Mouse (Mus musculus): ENCODE data around the gene Rpl5.
"Not testable (repeated sequence)": the region's sequence is repeated elsewhere in the genome, so short reads cannot be mapped to it uniquely, and the experiment has no call there.

The Rpl5 gene

DNA sequence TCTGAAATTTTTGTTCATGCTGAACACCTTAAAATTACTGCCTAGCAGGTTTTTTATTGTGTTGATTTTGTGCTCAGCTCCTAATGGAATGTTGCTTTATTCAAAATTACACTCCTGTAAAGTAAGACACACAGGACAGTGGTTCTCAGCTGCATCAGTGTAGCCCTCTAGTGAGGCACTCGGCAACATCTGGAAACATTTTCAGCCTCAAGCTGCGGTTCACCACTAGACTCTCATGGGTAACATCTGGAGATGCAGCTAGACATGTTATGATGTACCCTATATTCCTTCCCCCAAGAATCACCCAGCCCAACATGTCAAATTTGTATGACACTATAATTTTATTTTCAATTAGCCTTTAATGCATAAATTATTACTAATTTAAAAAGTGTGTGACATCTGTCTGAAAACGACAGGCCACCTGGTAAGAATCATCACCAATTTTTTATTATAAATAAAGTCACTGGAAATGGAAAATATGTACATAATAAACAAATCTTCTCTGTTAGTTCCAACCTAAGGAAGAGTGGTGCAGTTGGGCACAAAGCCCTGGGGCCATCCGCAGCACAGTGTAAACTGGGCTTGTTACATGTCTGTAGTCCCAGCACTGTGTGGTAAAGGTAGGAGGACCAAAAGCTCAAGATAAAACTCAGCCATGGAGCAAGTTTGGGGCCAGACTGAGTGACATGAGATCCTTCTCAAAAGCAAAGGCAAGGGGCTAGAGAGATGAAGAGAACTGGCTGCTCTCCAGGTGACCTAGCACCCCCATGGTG lies 33.1 kb downstream of the Rpl5 start:
- in situ Hi-C loops (cut with MboI; ENCODE audit: low pct_unique_long_range_greater_than_20kb in 1 of 2, low sequenced_read_pairs in 2 of 2, unreplicated experiment in 1 of 2): no loop called here

DNA sequence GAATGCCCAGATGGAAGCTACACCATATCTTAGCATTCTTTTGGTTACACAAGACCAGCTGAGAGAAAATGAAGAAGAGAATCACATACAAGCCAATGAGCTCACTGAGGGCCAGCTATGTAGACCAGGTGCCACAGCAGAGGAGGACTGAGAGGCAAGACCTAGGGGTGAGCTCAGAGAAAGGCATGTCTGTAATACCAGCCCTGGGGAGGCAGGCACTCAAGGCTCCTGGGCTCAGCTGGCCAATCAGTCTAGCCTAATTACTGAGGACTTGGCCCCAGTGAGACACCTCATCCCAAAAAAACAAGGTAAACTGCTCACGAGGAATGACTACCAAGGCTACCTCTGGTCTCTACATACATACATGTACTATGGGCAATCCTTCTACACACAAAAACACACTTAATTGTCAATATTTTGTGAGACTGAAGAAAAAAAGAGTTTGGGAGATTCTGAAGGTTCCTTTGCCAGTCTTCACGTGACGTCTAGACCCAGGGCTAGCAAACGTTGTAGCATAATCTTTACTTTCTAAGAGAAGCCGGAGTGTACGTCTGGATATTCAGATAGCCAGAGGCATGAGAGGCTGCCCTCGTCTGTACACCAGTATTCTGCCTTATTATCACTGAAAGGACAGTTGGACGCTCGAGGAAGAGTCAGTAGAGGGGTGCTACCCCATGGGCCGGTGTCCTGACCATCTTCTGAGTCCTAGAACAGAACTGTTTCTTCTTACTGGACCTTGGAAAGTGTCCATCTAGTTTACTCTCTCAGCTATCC lies 34.7 kb downstream of the Rpl5 start:
- in situ Hi-C loops (cut with MboI; ENCODE audit: low pct_unique_long_range_greater_than_20kb in 1 of 2, low sequenced_read_pairs in 2 of 2, unreplicated experiment in 1 of 2): no loop called here

DNA sequence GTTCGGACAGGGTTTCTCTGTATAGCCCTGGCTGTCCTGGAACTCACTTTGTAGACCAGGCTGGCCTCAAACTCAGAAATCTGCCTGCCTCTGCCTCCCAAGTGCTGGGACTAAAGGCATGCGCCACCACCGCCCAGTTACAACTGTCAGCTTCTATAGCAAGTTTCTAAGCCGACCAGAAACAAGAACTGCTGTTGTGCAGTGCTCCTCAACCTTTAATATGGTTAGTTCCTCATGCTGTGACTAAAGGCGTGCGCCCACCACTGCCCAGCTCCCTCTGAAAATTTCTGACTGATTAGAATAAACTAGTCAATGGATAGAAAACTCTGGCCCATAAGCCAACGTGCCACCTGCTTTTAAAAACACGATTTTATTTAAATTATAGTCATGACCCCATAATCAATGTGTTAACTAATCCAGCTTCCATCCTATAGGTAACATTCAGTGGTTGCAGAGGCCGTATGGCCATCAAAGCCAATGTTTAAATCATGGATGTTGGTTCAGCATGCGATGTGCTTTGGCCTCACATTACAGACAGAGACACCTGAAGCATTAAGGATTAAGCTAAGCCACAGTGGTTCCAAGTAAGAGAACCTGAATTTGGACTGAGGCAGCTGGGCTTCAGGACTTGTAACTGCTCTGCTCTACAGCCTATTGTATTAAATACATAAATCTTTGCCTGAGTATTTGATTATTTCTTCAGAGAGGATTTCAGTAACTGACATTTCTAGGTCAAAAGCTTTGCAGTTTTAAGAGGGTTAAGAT lies 36.5 kb downstream of the Rpl5 start:
- in situ Hi-C loops (cut with MboI; ENCODE audit: low pct_unique_long_range_greater_than_20kb in 1 of 2, low sequenced_read_pairs in 2 of 2, unreplicated experiment in 1 of 2): no loop called here

DNA sequence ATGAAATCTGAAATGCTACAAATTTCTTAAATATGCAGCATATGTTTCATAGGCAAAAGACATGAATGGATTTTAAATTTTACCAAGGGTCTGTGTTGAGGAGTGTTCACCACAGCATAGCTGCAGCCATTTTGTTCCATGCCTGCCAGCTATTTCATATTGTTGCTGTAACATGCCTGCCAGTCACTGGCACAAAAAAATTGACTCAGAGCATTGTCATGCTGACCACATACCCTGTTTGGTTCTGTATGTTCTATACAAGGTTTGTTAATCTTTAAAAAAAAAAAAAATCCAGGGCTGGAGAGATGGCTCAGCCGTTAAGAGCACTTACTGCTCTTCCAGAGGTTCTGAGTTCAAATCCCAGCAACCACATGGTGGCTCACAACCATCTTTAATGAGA lies 38.2 kb downstream of the Rpl5 start:
- in situ Hi-C loops (cut with MboI; ENCODE audit: low pct_unique_long_range_greater_than_20kb in 1 of 2, low sequenced_read_pairs in 2 of 2, unreplicated experiment in 1 of 2): not testable (repeated sequence)

- in situ Hi-C loops (cut with MboI; ENCODE audit: low pct_unique_long_range_greater_than_20kb in 1 of 2, low sequenced_read_pairs in 2 of 2, unreplicated experiment in 1 of 2): no loop called here
Observed at GRCm38 (mm10) chr5:107938886-107939285, 38.6 kb downstream of the Rpl5 start.

- in situ Hi-C loops (cut with MboI; ENCODE audit: low pct_unique_long_range_greater_than_20kb in 1 of 2, low sequenced_read_pairs in 2 of 2, unreplicated experiment in 1 of 2): no loop called here
Observed at GRCm38 (mm10) chr5:107939701-107940100, 39.4 kb downstream of the Rpl5 start.

DNA sequence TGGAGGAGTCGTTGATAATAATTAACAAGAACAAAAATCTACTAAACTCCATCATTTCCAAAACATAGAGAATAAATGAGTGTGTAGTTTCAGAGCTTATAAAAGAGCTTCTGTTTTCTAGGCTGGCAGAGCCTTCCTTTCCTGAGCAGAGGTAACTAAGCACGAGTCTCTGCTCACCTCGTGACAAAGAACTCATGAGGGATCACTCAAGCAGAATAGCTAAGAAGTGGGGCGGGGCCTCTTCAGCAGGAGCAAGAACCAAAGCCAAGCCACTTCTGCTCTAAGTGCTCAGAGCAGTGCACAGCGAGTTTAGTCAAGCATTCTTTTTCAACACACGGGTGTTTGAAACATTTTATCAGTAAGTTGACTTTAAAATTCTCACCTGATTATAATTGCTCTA lies 40.9 kb downstream of the Rpl5 start:
- in situ Hi-C loops (cut with MboI; ENCODE audit: low pct_unique_long_range_greater_than_20kb in 1 of 2, low sequenced_read_pairs in 2 of 2, unreplicated experiment in 1 of 2): no loop called here

GRCm38 (mm10) chr5:107942941-107943340 lies 42.6 kb downstream of the Rpl5 start:
- in situ Hi-C loops (cut with MboI; ENCODE audit: low pct_unique_long_range_greater_than_20kb in 1 of 2, low sequenced_read_pairs in 2 of 2, unreplicated experiment in 1 of 2): no loop called here

DNA sequence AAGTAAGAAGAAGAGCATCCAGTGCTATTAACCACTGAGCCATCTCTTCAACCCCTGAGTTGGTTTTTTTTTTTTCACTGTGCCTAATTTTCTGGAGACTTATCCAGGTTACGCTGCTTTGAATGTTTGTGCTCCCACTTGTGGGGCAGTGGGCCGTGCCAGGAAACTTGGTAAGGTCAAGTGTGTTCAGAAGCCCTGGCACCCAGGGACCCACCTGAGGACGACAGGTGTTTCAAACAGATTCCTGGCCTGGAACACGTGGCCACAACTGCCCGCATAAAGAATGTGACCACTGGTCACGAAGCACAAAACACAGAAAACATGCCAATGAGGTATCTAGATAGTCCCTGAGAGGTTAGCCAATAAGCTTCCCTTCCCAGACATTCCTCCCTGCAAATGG lies 43.2 kb downstream of the Rpl5 start:
- in situ Hi-C loops (cut with MboI; ENCODE audit: low pct_unique_long_range_greater_than_20kb in 1 of 2, low sequenced_read_pairs in 2 of 2, unreplicated experiment in 1 of 2): no loop called here

- in situ Hi-C loops (cut with MboI; ENCODE audit: low pct_unique_long_range_greater_than_20kb in 1 of 2, low sequenced_read_pairs in 2 of 2, unreplicated experiment in 1 of 2): no loop called here
Observed at GRCm38 (mm10) chr5:107946475-107946874, 46.2 kb downstream of the Rpl5 start.

DNA sequence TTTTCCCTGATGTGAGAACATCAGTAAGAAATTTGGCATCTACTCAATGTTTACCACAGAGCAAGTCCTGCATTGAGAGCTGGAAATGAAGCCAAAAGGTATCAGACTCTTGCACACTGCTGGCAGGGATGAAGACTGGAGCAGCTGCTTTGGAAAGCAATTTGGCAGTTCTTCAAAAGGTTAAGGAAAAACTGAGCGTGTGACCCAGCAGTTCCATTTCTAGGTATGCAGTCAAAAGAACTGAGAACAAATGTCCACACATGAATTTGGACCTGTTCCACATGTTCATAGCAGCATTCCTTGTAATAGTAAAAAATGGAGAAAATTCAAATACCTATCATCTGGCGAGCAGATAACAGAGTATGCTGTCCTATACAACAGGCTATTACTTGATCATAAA lies 47.2 kb downstream of the Rpl5 start:
- in situ Hi-C loops (cut with MboI; ENCODE audit: low pct_unique_long_range_greater_than_20kb in 1 of 2, low sequenced_read_pairs in 2 of 2, unreplicated experiment in 1 of 2): no loop called here

- in situ Hi-C loops (cut with MboI; ENCODE audit: low pct_unique_long_range_greater_than_20kb in 1 of 2, low sequenced_read_pairs in 2 of 2, unreplicated experiment in 1 of 2): no loop called here
Observed at GRCm38 (mm10) chr5:107948899-107949298, 48.6 kb downstream of the Rpl5 start.

- in situ Hi-C loops (cut with MboI; ENCODE audit: low pct_unique_long_range_greater_than_20kb in 1 of 2, low sequenced_read_pairs in 2 of 2, unreplicated experiment in 1 of 2): no loop called here
Observed at GRCm38 (mm10) chr5:107949607-107950006, 49.3 kb downstream of the Rpl5 start.

- in situ Hi-C loops (cut with MboI; ENCODE audit: low pct_unique_long_range_greater_than_20kb in 1 of 2, low sequenced_read_pairs in 2 of 2, unreplicated experiment in 1 of 2): no loop called here
Observed at GRCm38 (mm10) chr5:107950643-107951042, 50.3 kb downstream of the Rpl5 start.

Measured in mouse embryonic stem cell (cell line).